Mouse (Mus musculus): ENCODE measurements around the gene Appl2. TPM values are rescaled to one million over a fixed set of nuclear protein-coding genes. Genes with fewer than 3 reads are reported as not detected.

Gene Appl2
- polyA plus RNA-seq, 1 experiment from 2014 or later, result 29.9 TPM

GRCm38 (mm10) chr10:83628241-83628640, 20.3 kb downstream of the Appl2 start:
- Histone ChIP-seq H3K4me3 (ENCODE audit: low read depth, low read length) (no peak overlapping the region), H3K9ac (ENCODE audit: low read depth, low read length) (no peak overlapping the region), H3K4me2 (no peak overlapping the region), H3K4me1 (replicated peaks; ENCODE audit: control insufficient read depth, insufficient read depth, low read length) (no peaks in the 10 kb centered on the region), H3K27ac (ENCODE audit: low read depth, low read length) (no peak overlapping the region), H3K36me3 (ENCODE audit: control insufficient read depth, insufficient read depth, low read length) (peaks cover 4% of the 10 kb centered on the region; the same call in 1 of the 2 replicates), H3K27me3 (replicated peaks; ENCODE audit: control insufficient read depth, insufficient read depth, low read length) (no peaks in the 10 kb centered on the region), H3K9me3 (ENCODE audit: control insufficient read depth, low read length) (no peaks in the 10 kb centered on the region)
- 85% methylated on average over 4 of the region's 4 CpGs for WGBS
- ATAC-seq (replicated peaks; ENCODE audit: low FRiP score) (no peak), DNase-seq (ENCODE audit: low spot score) (no peak)

- WGBS, result 95% methylated on average over 9 of the region's 9 CpGs
- Histone ChIP-seq H3K4me3 (ENCODE audit: low read depth, low read length) (no peak overlapping the region), H3K9me3 (ENCODE audit: control insufficient read depth, low read length) (no peaks in the 10 kb centered on the region), H3K9ac (ENCODE audit: low read depth, low read length) (no peak overlapping the region), H3K4me2 (no peak overlapping the region), H3K27me3 (replicated peaks; ENCODE audit: control insufficient read depth, insufficient read depth, low read length) (no peaks in the 10 kb centered on the region), H3K4me1 (replicated peaks; ENCODE audit: control insufficient read depth, insufficient read depth, low read length) (no peaks in the 10 kb centered on the region), H3K36me3 (ENCODE audit: control insufficient read depth, insufficient read depth, low read length) (peaks cover 5% of the 10 kb centered on the region; the same call in 1 of the 2 replicates), H3K27ac (ENCODE audit: low read depth, low read length) (no peak overlapping the region)
- DNase-seq (ENCODE audit: low spot score) (no peak), ATAC-seq (replicated peaks; ENCODE audit: low FRiP score) (no peak)
These were observed 21.3 kb downstream of the Appl2 start for GRCm38 (mm10) chr10:83627113-83627687.

- Histone ChIP-seq H3K4me1 (replicated peaks; ENCODE audit: control insufficient read depth, insufficient read depth, low read length) (no peaks in the 10 kb centered on the region), H3K27me3 (replicated peaks; ENCODE audit: control insufficient read depth, insufficient read depth, low read length) (no peaks in the 10 kb centered on the region), H3K27ac (ENCODE audit: low read depth, low read length) (no peak overlapping the region), H3K9me3 (ENCODE audit: control insufficient read depth, low read length) (no peaks in the 10 kb centered on the region), H3K9ac (ENCODE audit: low read depth, low read length) (no peak overlapping the region), H3K36me3 (ENCODE audit: control insufficient read depth, insufficient read depth, low read length) (peaks cover 6% of the 10 kb centered on the region; the same call in 1 of the 2 replicates), H3K4me2 (no peak overlapping the region), H3K4me3 (ENCODE audit: low read depth, low read length) (no peak overlapping the region)
- WGBS, result 85% methylated on average over 12 of the region's 12 CpGs
- DNase-seq (ENCODE audit: low spot score) (no peak), ATAC-seq (replicated peaks; ENCODE audit: low FRiP score) (no peak)
These were observed 23.7 kb downstream of the Appl2 start for GRCm38 (mm10) chr10:83624841-83625240.

GRCm38 (mm10) chr10:83624065-83624464, 24.5 kb downstream of the Appl2 start:
- WGBS, result 81% methylated on average over 8 of the region's 8 CpGs
- ATAC-seq (replicated peaks; ENCODE audit: low FRiP score) (no peak), DNase-seq (ENCODE audit: low spot score) (no peak)
- Histone ChIP-seq H3K4me3 (ENCODE audit: low read depth, low read length) (no peak overlapping the region), H3K27ac (ENCODE audit: low read depth, low read length) (no peak overlapping the region), H3K27me3 (replicated peaks; ENCODE audit: control insufficient read depth, insufficient read depth, low read length) (no peaks in the 10 kb centered on the region), H3K9ac (ENCODE audit: low read depth, low read length) (no peak overlapping the region), H3K9me3 (ENCODE audit: control insufficient read depth, low read length) (no peaks in the 10 kb centered on the region), H3K4me1 (replicated peaks; ENCODE audit: control insufficient read depth, insufficient read depth, low read length) (no peaks in the 10 kb centered on the region), H3K4me2 (no peak overlapping the region), H3K36me3 (ENCODE audit: control insufficient read depth, insufficient read depth, low read length) (peaks cover 2% of the 10 kb centered on the region; the same call in 1 of the 2 replicates)

GRCm38 (mm10) chr10:83620350-83621055, 28.0 kb downstream of the Appl2 start:
- no peak overlapping the region for H3K9ac ChIP-seq (ENCODE audit: low read depth, low read length)
- no peaks in the 10 kb centered on the region for H3K4me1 ChIP-seq (replicated peaks; ENCODE audit: control insufficient read depth, insufficient read depth, low read length)
- no peak for DNase-seq (ENCODE audit: low spot score)
- ATAC-seq (replicated peaks; ENCODE audit: low FRiP score), result no peak
- no peaks in the 10 kb centered on the region for H3K9me3 ChIP-seq (ENCODE audit: control insufficient read depth, low read length)
- H3K4me2 ChIP-seq, result no peak overlapping the region
- WGBS, result 95% methylated on average over 24 of the region's 24 CpGs
- no peak overlapping the region for H3K27ac ChIP-seq (ENCODE audit: low read depth, low read length)
- H3K27me3 ChIP-seq (replicated peaks; ENCODE audit: control insufficient read depth, insufficient read depth, low read length), result no peaks in the 10 kb centered on the region
- H3K36me3 ChIP-seq (ENCODE audit: control insufficient read depth, insufficient read depth, low read length), result peaks cover 2% of the 10 kb centered on the region; the same call in 1 of the 2 replicates
- no peak overlapping the region for H3K4me3 ChIP-seq (ENCODE audit: low read depth, low read length)

GRCm38 (mm10) chr10:83618819-83619440, 29.6 kb downstream of the Appl2 start:
- 88% methylated on average over 12 of the region's 12 CpGs for WGBS

GRCm38 (mm10) chr10:83617366-83617765, 31.2 kb downstream of the Appl2 start:
- ATAC-seq (replicated peaks; ENCODE audit: low FRiP score) (no peak), DNase-seq (ENCODE audit: low spot score) (no peak)
- no peak overlapping the region for H3K4me3 ChIP-seq (ENCODE audit: low read depth, low read length)
- H3K9me3 ChIP-seq (ENCODE audit: control insufficient read depth, low read length), result no peaks in the 10 kb centered on the region
- no peaks in the 10 kb centered on the region for H3K4me1 ChIP-seq (replicated peaks; ENCODE audit: control insufficient read depth, insufficient read depth, low read length)
- H3K36me3 ChIP-seq (ENCODE audit: control insufficient read depth, insufficient read depth, low read length), result peaks cover 5% of the 10 kb centered on the region; the same call in 1 of the 2 replicates
- 57% methylated on average over 10 of the region's 10 CpGs for WGBS
- no peak overlapping the region for H3K27ac ChIP-seq (ENCODE audit: low read depth, low read length)
- H3K4me2 ChIP-seq, result no peak overlapping the region
- no peak overlapping the region for H3K9ac ChIP-seq (ENCODE audit: low read depth, low read length)
- H3K27me3 ChIP-seq (replicated peaks; ENCODE audit: control insufficient read depth, insufficient read depth, low read length), result no peaks in the 10 kb centered on the region

More at GRCm38 (mm10) chr10:83618819-83619440, 29.6 kb downstream of the Appl2 start:
- Histone ChIP-seq H3K9me3 (ENCODE audit: control insufficient read depth, low read length) (no peaks in the 10 kb centered on the region), H3K27ac (ENCODE audit: low read depth, low read length) (no peak overlapping the region), H3K4me3 (ENCODE audit: low read depth, low read length) (no peak overlapping the region), H3K27me3 (replicated peaks; ENCODE audit: control insufficient read depth, insufficient read depth, low read length) (no peaks in the 10 kb centered on the region), H3K36me3 (ENCODE audit: control insufficient read depth, insufficient read depth, low read length) (peaks cover 2% of the 10 kb centered on the region; the same call in 1 of the 2 replicates), H3K4me2 (no peak overlapping the region), H3K4me1 (replicated peaks; ENCODE audit: control insufficient read depth, insufficient read depth, low read length) (no peaks in the 10 kb centered on the region), H3K9ac (ENCODE audit: low read depth, low read length) (no peak overlapping the region)
- ATAC-seq (replicated peaks; ENCODE audit: low FRiP score), result no peak
- DNase-seq (ENCODE audit: low spot score), result no peak

- Histone ChIP-seq H3K9me3 (ENCODE audit: control insufficient read depth, low read length) (no peaks in the 10 kb centered on the region), H3K4me2 (no peak overlapping the region), H3K4me1 (replicated peaks; ENCODE audit: control insufficient read depth, insufficient read depth, low read length) (no peaks in the 10 kb centered on the region), H3K4me3 (ENCODE audit: low read depth, low read length) (no peak overlapping the region), H3K27me3 (replicated peaks; ENCODE audit: control insufficient read depth, insufficient read depth, low read length) (no peaks in the 10 kb centered on the region), H3K27ac (ENCODE audit: low read depth, low read length) (no peak overlapping the region), H3K9ac (ENCODE audit: low read depth, low read length) (no peak overlapping the region), H3K36me3 (ENCODE audit: control insufficient read depth, insufficient read depth, low read length) (peaks cover 5% of the 10 kb centered on the region; the same call in 1 of the 2 replicates)
- WGBS, result 92% methylated on average over 14 of the region's 14 CpGs
- DNase-seq (ENCODE audit: low spot score) (no peak), ATAC-seq (replicated peaks; ENCODE audit: low FRiP score) (no peak)
These were observed 35.8 kb downstream of the Appl2 start for GRCm38 (mm10) chr10:83612648-83613215.

Measured in liver, embryonic 11.5 days (tissue).